Mouse (Mus musculus) embryonic facial prominence, embryonic 10.5 days (tissue): Measurements from ENCODE around the gene Vti1a. TPM values are rescaled to one million over a fixed set of nuclear protein-coding genes. Genes with fewer than 3 reads are reported as not detected.
A peak's percentile ranks its signal among the peaks of the same experiment; 100 is the strongest.

ENCODE experiments used
- DNase-seq: peaks from one replicate; pipeline ENCODE4 v3.0.0-alpha.2; 2017; ENCODE audit warnings: low spot score
- H3K27ac ChIP-seq: fragments of 300-500 bp; sonication (generic); replicated peaks from 2 replicates; pipeline ENCODE4 v1.5.1; 2016; ENCODE audit warnings: mild to moderate bottlenecking
- H3K27me3 ChIP-seq: fragments of 300-500 bp; sonication (generic); replicated peaks from 2 replicates; pipeline ENCODE4 v1.6.1; 2016; ENCODE audit warnings: low read depth, mild to moderate bottlenecking; ENCODE audit not compliant: poor library complexity, severe bottlenecking
- H3K36me3 ChIP-seq: fragments of 300-500 bp; sonication (generic); replicated peaks from 2 replicates; pipeline ENCODE4 v1.6.1; 2016; ENCODE audit warnings: mild to moderate bottlenecking, moderate library complexity
- H3K4me1 ChIP-seq: fragments of 300-500 bp; sonication (generic); 2 replicates; pipeline ENCODE4 v1.6.1; 2016
- H3K4me3 ChIP-seq: fragments of 300-500 bp; sonication (generic); 2 replicates; pipeline ENCODE4 v1.5.1; 2016; ENCODE audit warnings: mild to moderate bottlenecking, moderate library complexity
- H3K9me3 ChIP-seq: fragments of 300-500 bp; sonication (generic); 2 replicates; pipeline ENCODE4 v1.6.1; 2016; ENCODE audit warnings: mild to moderate bottlenecking
- WGBS: fragments of 180-500 bp; shearing (Covaris S2); methylation state at CpG from one replicate; pipeline ENCODE4 v1.1.7; 2016; 5-methylcytosine and 5-hydroxymethylcytosine counted together
- polyA plus RNA-seq: library from polyadenylated mRNA; unstranded; fragments of >200 nt; fragmentation: Nextera tagmentation; extraction: Ambion mirVana; gene quantifications from 2 replicates; pipeline ENCODE4 v1.2.1, GENCODE M21; 2016

Gene Vti1a
- polyA plus RNA-seq, 1 experiment from 2014 or later: 31.2 TPM

DNA sequence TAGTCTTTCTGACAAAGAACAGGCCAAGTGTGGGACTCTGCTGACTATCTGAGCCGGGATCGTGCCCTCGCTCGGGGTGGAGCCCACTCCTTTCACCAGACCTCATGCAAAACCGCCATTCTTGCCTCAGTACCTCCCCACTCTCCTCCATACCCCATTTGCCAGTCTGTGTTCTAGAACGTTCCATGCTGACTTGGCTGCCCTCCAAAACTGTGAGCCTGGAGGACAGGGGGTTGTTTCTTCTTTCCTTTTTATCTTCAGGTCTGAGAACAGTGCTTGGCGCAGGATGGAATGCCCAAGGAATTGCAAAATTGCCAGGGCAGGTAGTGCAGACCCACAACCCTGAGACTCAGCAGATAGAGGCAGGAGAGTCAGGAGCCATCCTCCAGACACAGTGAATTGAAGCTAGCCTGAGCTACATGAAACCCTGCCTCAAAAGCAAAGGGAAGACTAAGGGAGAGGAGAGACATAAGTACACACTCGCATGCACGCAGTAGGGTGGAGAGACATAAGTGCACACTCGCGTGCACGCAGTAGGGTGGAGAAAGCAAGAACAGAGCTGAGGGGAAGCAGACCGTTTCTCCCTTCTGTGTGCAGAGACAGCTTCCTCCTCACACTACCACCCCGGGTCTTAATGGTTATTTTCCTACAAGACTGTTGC lies 246.5 kb downstream of the Vti1a start:
- H3K36me3 ChIP-seq: no peaks in the 10 kb centered on the region
- H3K27ac ChIP-seq: peak overlapping the region; percentile 12; the same call in 1 of the 2 replicates
- peaks cover 59% of the 10 kb centered on the region for H3K27me3 ChIP-seq
- H3K4me3 ChIP-seq: no peak overlapping the region
- DNase-seq: no peak
- H3K9me3 ChIP-seq: no peaks in the 10 kb centered on the region
- WGBS: 88% methylated on average over 14 of the region's 14 CpGs
- H3K4me1 ChIP-seq: peaks cover 38% of the 10 kb centered on the region

- H3K27me3 ChIP-seq: peaks cover 59% of the 10 kb centered on the region
- H3K9me3 ChIP-seq: no peaks in the 10 kb centered on the region
- peaks cover 38% of the 10 kb centered on the region for H3K4me1 ChIP-seq
- DNase-seq: no peak
- no peak overlapping the region for H3K4me3 ChIP-seq
- H3K27ac ChIP-seq: peak overlapping the region; percentile 12
- 76% methylated on average over 15 of the region's 15 CpGs for WGBS
- H3K36me3 ChIP-seq: no peaks in the 10 kb centered on the region
Measured at GRCm38 (mm10) chr19:55563148-55563651, 247.1 kb downstream of the Vti1a start.

DNA sequence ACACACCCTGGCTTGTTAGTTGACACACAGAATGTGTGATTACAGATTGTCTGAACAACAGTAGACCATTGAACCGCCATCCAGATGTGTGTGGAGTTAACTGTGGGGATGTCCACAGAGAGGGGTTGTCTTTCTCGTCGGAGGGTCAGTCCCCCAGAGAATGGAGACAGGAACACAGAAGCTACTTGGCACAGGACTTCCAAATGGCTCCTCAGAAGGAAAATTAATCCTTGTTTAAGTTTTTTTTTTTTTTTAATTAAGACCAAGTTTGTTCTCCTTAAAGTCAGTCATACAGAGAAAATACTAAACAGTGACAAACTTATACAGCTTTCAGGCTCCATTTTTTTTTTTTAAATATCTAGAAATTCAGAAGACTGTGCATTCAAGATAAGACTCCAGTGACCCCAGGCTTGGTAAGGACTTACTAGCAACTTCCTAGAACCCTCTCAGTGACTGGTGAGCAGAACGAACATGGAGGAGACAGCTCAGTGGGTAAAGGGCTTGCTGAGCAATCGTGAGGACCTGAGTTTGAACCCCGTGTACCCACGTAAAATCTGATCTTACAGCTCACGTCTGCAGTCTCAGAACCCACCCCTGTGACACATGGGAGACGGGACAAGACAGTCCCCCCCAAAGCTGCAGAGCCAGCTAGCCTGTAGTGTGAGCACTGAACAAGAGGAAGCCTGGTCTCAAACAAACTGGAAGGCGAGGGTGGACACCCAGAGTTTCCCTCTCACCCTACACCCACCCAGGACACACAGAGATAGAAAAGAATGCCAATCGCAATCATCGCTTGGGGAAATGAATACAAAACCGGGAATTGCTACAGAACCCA lies 248.2 kb downstream of the Vti1a start:
- no peaks in the 10 kb centered on the region for H3K9me3 ChIP-seq
- H3K27me3 ChIP-seq: peaks cover 61% of the 10 kb centered on the region
- H3K4me3 ChIP-seq: no peak overlapping the region
- no peak for DNase-seq
- no peaks in the 10 kb centered on the region for H3K36me3 ChIP-seq
- H3K4me1 ChIP-seq: peaks cover 38% of the 10 kb centered on the region
- no peak overlapping the region for H3K27ac ChIP-seq
- WGBS: 78% methylated on average over 13 of the region's 13 CpGs

DNA sequence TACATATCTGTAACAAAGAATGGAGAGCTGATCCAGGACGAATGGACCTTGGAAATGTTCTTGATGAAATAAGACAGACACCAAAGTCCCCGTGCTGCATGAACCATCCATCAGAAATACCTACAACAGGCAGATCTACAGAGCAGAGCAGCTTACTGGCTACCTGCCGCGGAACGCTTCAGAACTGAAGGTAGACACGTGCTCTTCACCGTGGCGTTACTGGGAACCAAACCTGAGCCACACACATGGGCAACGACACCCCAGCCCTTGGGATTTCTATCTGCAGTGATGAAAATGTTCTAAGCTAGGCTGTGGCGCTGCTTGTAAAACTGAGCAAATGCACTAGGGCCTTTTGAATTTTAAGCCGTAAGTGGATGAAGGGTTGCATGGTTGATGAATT lies 249.0 kb downstream of the Vti1a start:
- DNase-seq: no peak
- no peak overlapping the region for H3K4me3 ChIP-seq

DNA sequence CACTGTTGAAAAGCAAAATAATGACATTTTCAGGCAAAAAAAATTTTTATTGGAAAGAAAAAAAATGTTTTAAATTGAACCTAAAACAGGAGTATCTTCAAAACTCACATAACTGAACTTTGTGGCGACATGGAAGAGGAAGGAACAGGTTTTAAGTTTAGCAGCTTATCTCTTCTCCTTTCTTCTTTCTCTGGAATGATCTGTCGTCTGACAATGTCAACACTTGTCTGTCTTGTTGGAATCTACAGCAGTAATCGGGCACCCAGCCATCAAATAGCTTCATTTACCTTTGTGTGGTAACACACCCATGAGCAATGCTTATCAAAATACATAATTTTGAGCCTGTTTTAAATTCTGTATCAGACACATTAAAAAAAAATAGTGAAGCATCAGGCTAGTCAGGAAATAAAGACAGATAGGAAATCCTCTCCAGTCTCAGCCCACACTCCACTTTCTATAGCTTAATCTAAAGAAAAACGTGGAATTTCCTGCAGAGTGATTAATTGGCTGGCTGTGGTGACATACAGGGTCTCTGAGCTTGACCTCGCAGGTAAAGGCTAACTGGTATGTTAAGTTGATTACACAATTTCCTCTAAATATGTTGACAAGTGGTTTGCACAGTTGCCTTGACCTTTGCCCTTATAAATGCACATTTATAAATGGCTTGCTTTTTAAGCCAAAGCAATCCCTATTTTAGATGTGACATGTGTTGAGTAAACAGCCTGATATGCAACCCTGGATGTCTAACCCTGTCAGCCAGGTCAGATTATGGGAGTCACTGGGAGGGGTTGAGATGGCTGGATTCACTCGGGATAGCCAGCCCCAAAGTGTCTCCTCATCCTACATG lies 249.7 kb downstream of the Vti1a start:
- Histone ChIP-seq H3K27me3 (peaks cover 52% of the 10 kb centered on the region), H3K4me3 (no peak overlapping the region), H3K9me3 (no peaks in the 10 kb centered on the region), H3K36me3 (no peaks in the 10 kb centered on the region), H3K4me1 (peaks cover 38% of the 10 kb centered on the region), H3K27ac (no peak overlapping the region)
- 51% methylated on average over 6 of the region's 6 CpGs for WGBS
- no peak for DNase-seq

More for the DNA sequence above, 249.0 kb downstream of the Vti1a start:
- peaks cover 38% of the 10 kb centered on the region for H3K4me1 ChIP-seq
- peaks cover 57% of the 10 kb centered on the region for H3K27me3 ChIP-seq
- no peak overlapping the region for H3K27ac ChIP-seq
- WGBS: 91% methylated on average over 11 of the region's 11 CpGs
- no peaks in the 10 kb centered on the region for H3K36me3 ChIP-seq
- no peaks in the 10 kb centered on the region for H3K9me3 ChIP-seq

- Histone ChIP-seq H3K27me3 (peaks cover 18% of the 10 kb centered on the region), H3K36me3 (no peaks in the 10 kb centered on the region), H3K4me1 (peaks cover 31% of the 10 kb centered on the region), H3K4me3 (no peak overlapping the region), H3K27ac (no peak overlapping the region), H3K9me3 (no peaks in the 10 kb centered on the region)
- DNase-seq: no peak
- 79% methylated on average over 7 of the region's 7 CpGs for WGBS
Measured at GRCm38 (mm10) chr19:55569114-55569513, 253.0 kb downstream of the Vti1a start.

DNA sequence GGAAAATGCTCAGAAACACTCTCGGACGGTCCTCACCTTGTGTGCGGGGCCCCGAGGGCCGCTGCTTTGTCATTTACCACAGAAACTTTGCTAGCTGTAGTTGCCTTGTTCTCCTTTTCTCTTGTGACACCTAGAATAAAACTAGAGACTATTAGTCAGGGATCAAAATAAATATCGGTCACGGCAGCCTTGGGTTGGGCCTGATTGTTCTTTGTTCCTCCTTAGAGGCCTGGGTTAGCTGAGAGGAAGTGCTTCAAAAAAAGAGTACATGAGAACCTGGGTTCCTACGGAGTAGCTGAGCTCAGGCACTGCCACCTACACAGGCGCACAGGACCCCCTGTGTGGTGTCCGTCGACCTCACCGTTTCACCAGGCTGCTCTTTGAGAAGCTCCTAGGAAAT lies 253.8 kb downstream of the Vti1a start:
- Histone ChIP-seq H3K9me3 (no peaks in the 10 kb centered on the region), H3K4me1 (peaks cover 31% of the 10 kb centered on the region), H3K36me3 (no peaks in the 10 kb centered on the region), H3K27me3 (peaks cover 18% of the 10 kb centered on the region; the same call in 1 of the 2 replicates), H3K4me3 (no peak overlapping the region), H3K27ac (no peak overlapping the region)
- 91% methylated on average over 12 of the region's 12 CpGs for WGBS
- no peak for DNase-seq

GRCm38 (mm10) chr19:55570520-55571296 lies 254.6 kb downstream of the Vti1a start:
- 91% methylated on average over 9 of the region's 9 CpGs for WGBS
- no peak overlapping the region for H3K4me3 ChIP-seq
- H3K4me1 ChIP-seq: peaks cover 26% of the 10 kb centered on the region
- peak overlapping the region; percentile 44; the same call in 1 of the 2 replicates for H3K27ac ChIP-seq
- H3K27me3 ChIP-seq: peaks cover 15% of the 10 kb centered on the region; the same call in 1 of the 2 replicates
- H3K9me3 ChIP-seq: no peaks in the 10 kb centered on the region
- no peaks in the 10 kb centered on the region for H3K36me3 ChIP-seq
- no peak for DNase-seq

DNA sequence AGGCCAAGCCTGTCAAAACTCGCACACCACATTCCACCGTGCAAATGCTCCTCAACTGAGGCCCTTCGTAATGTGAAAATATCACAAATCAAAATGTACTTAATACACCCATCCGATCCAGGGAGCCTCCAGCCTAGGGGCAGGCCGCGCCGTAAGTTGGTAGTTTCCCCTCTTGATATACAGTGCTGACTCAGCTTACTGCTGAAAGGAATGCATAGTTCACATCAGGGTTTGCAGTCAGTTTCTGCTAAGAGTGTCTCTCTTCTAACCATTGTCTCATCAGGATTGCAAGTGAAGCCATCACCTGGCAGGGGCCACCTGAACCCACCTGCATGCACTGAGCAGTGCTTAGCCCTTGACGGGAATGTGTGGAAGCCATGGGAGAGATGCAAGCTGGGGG lies 255.4 kb downstream of the Vti1a start:
- peaks cover 15% of the 10 kb centered on the region; the same call in 1 of the 2 replicates for H3K27me3 ChIP-seq
- 90% methylated on average over 8 of the region's 8 CpGs for WGBS
- peaks cover 20% of the 10 kb centered on the region for H3K4me1 ChIP-seq
- DNase-seq: no peak
- H3K27ac ChIP-seq: peak overlapping the region; percentile 27; the same call in 1 of the 2 replicates
- no peaks in the 10 kb centered on the region for H3K36me3 ChIP-seq
- H3K4me3 ChIP-seq: no peak overlapping the region
- H3K9me3 ChIP-seq: no peaks in the 10 kb centered on the region

- WGBS: 83% methylated on average over 25 of the region's 25 CpGs
- peak overlapping the region; percentile 66 for H3K27ac ChIP-seq
- H3K9me3 ChIP-seq: no peaks in the 10 kb centered on the region
- H3K36me3 ChIP-seq: no peaks in the 10 kb centered on the region
- H3K4me3 ChIP-seq: no peak overlapping the region
- peaks cover 53% of the 10 kb centered on the region for H3K4me1 ChIP-seq
- no peak for DNase-seq
- H3K27me3 ChIP-seq: peaks cover 34% of the 10 kb centered on the region
Measured at GRCm38 (mm10) chr19:55577306-55578042, 261.4 kb downstream of the Vti1a start.
